Comparison of ENCODE assay signal across 19 mouse cellular contexts in genomic region chr3:131171292-131171960, GRCm38 (mm10).
DNase-seq lines count a peak whose midpoint lies in the region; ATAC-seq lines count a peak whose summit lies in the region.
"Had no signal": no experiment of that assay in that cellular context is flagged by ENCODE, and none has a peak within 500 bp of the region (broad histone marks: within the 10 kb centered on the region; RNA-seq: fewer than 3 reads in every experiment).

No protein-coding gene starts in this region.

- ATAC-seq in forebrain, embryonic 13.5 days: no peak
- ATAC-seq in hindbrain, embryonic 11.5 days (ENCODE audit: low FRiP score): peak; percentile 33; the same call in 1 of the 2 replicates
- no peak for ATAC-seq in hindbrain, embryonic 13.5 days (ENCODE audit: low FRiP score)
- peak; percentile 18; the same call in 1 of the 2 replicates for ATAC-seq in embryonic facial prominence, embryonic 14.5 days (ENCODE audit: low read depth)
- ATAC-seq: liver, postnatal 0 days had no signal

- H3K4me2 ChIP-seq in forebrain, embryonic 13.5 days: no peak overlapping the region
- H3K4me2 ChIP-seq in hindbrain, embryonic 11.5 days (replicated peaks; ENCODE audit: low read depth, low read length): no peak overlapping the region
- H3K4me2 ChIP-seq in hindbrain, embryonic 13.5 days: no peak overlapping the region
- no peak overlapping the region for H3K4me2 ChIP-seq in embryonic facial prominence, embryonic 14.5 days (ENCODE audit: low read depth, low read length)
- H3K4me2 ChIP-seq: midbrain, embryonic 12.5 days; neural tube, embryonic 12.5 days had no signal

- WGBS in forebrain, embryonic 10.5 days: 49% methylated on average over 11 of the region's 11 CpGs
- 50% methylated on average over 10 of the region's 11 CpGs for WGBS in forebrain, embryonic 13.5 days
- 61% methylated on average over 10 of the region's 11 CpGs for WGBS in hindbrain, embryonic 11.5 days
- 49% methylated on average over 11 of the region's 11 CpGs for WGBS in hindbrain, embryonic 13.5 days
- WGBS in embryonic facial prominence, embryonic 14.5 days: 52% methylated on average over 11 of the region's 11 CpGs

- peaks cover 37% of the 10 kb centered on the region for H3K4me1 ChIP-seq in forebrain, embryonic 10.5 days
- 0 out of 2 replicates have a peak, but pooled peaks cover 4% of the 10 kb centered on the region for H3K4me1 ChIP-seq in forebrain, embryonic 13.5 days
- no peaks in the 10 kb centered on the region for H3K4me1 ChIP-seq in hindbrain, embryonic 11.5 days (replicated peaks; ENCODE audit: control insufficient read depth, insufficient read depth, low read length)
- H3K4me1 ChIP-seq in hindbrain, embryonic 13.5 days (replicated peaks): 0 out of 2 replicates have a peak, but pooled peaks cover 8% of the 10 kb centered on the region
- no peaks in the 10 kb centered on the region for H3K4me1 ChIP-seq in embryonic facial prominence, embryonic 14.5 days (ENCODE audit: control insufficient read depth, insufficient read depth, low read length)
- H3K4me1 ChIP-seq: neural tube, embryonic 12.5 days had no signal

- DNase-seq in forebrain, embryonic 10.5 days (ENCODE audit: extremely low spot score, low spot score): no peak
- DNase-seq in hindbrain, embryonic 11.5 days (ENCODE audit: low spot score): no peak
- DNase-seq in CD4-positive helper T cell, adult 2 months (ENCODE audit: low read depth, low spot score): peak; percentile 54
- no peak for DNase-seq in embryonic facial prominence, embryonic 14.5 days (ENCODE audit: low spot score)
- no peak for DNase-seq in cerebellum, adult 18-20 months
- no peak for DNase-seq in gastrocnemius, postnatal 4 days (ENCODE audit: low spot score in 2 of 2)
- DNase-seq: adrenal gland, postnatal 14 days; cerebellum, postnatal 25 days; gastrocnemius, postnatal 36 days; heart, postnatal 4 days; kidney, adult 18-20 months; kidney, postnatal 36 days; liver, postnatal 0 days; spleen, adult 18-20 months; thymus, postnatal 25 days had no signal

- H3K9ac ChIP-seq in forebrain, embryonic 13.5 days: no peak overlapping the region
- no peak overlapping the region for H3K9ac ChIP-seq in hindbrain, embryonic 11.5 days (ENCODE audit: low read depth, low read length)
- H3K9ac ChIP-seq in hindbrain, embryonic 13.5 days: no peak overlapping the region
- H3K9ac ChIP-seq in embryonic facial prominence, embryonic 14.5 days (ENCODE audit: low read depth, low read length): no peak overlapping the region
- H3K9ac ChIP-seq: liver, postnatal 0 days; midbrain, embryonic 12.5 days; neural tube, embryonic 12.5 days had no signal

- H3K36me3 ChIP-seq in forebrain, embryonic 10.5 days (replicated peaks): peaks cover 18% of the 10 kb centered on the region; the same call in 1 of the 2 replicates
- no peaks in the 10 kb centered on the region for H3K36me3 ChIP-seq in forebrain, embryonic 13.5 days (ENCODE audit: poor library complexity, severe bottlenecking)
- H3K36me3 ChIP-seq in hindbrain, embryonic 11.5 days (ENCODE audit: control insufficient read depth, insufficient read depth, low read length): no peaks in the 10 kb centered on the region
- H3K36me3 ChIP-seq in hindbrain, embryonic 13.5 days: no peaks in the 10 kb centered on the region
- H3K36me3 ChIP-seq in embryonic facial prominence, embryonic 14.5 days (ENCODE audit: control insufficient read depth, insufficient read depth, low read length): no peaks in the 10 kb centered on the region; the same call in 1 of the 2 replicates
- H3K36me3 ChIP-seq: midbrain, embryonic 12.5 days; neural tube, embryonic 12.5 days had no signal

- H3K4me3 ChIP-seq in forebrain, embryonic 10.5 days: no peak overlapping the region
- no peak overlapping the region for H3K4me3 ChIP-seq in forebrain, embryonic 13.5 days
- no peak overlapping the region for H3K4me3 ChIP-seq in hindbrain, embryonic 11.5 days (ENCODE audit: low read depth, low read length)
- no peak overlapping the region for H3K4me3 ChIP-seq in hindbrain, embryonic 13.5 days
- H3K4me3 ChIP-seq in embryonic facial prominence, embryonic 14.5 days (ENCODE audit: low read depth, low read length): no peak overlapping the region
- H3K4me3 ChIP-seq: midbrain, embryonic 12.5 days; neural tube, embryonic 12.5 days had no signal

- no peaks in the 10 kb centered on the region for H3K9me3 ChIP-seq in forebrain, embryonic 10.5 days
- no peaks in the 10 kb centered on the region for H3K9me3 ChIP-seq in forebrain, embryonic 13.5 days (replicated peaks)
- H3K9me3 ChIP-seq in hindbrain, embryonic 11.5 days (ENCODE audit: control insufficient read depth, low read length): no peaks in the 10 kb centered on the region
- no peaks in the 10 kb centered on the region for H3K9me3 ChIP-seq in hindbrain, embryonic 13.5 days
- H3K9me3 ChIP-seq in embryonic facial prominence, embryonic 14.5 days (ENCODE audit: control insufficient read depth, low read length): no peaks in the 10 kb centered on the region
- H3K9me3 ChIP-seq: midbrain, embryonic 12.5 days; neural tube, embryonic 12.5 days had no signal

- H3K27ac ChIP-seq in forebrain, embryonic 10.5 days: peak overlapping the region; percentile 26
- no peak overlapping the region for H3K27ac ChIP-seq in forebrain, embryonic 13.5 days
- no peak overlapping the region for H3K27ac ChIP-seq in hindbrain, embryonic 11.5 days (ENCODE audit: low read depth, low read length)
- no peak overlapping the region for H3K27ac ChIP-seq in hindbrain, embryonic 13.5 days
- no peak overlapping the region for H3K27ac ChIP-seq in embryonic facial prominence, embryonic 14.5 days (replicated peaks; ENCODE audit: low read depth, low read length)
- H3K27ac ChIP-seq: midbrain, embryonic 12.5 days; neural tube, embryonic 12.5 days had no signal

- no peaks in the 10 kb centered on the region for H3K27me3 ChIP-seq in forebrain, embryonic 10.5 days (ENCODE audit: poor library complexity, severe bottlenecking)
- no peaks in the 10 kb centered on the region for H3K27me3 ChIP-seq in forebrain, embryonic 13.5 days
- H3K27me3 ChIP-seq in hindbrain, embryonic 11.5 days (ENCODE audit: control insufficient read depth, insufficient read depth, low read length): no peaks in the 10 kb centered on the region
- no peaks in the 10 kb centered on the region for H3K27me3 ChIP-seq in hindbrain, embryonic 13.5 days
- H3K27me3 ChIP-seq in embryonic facial prominence, embryonic 14.5 days (replicated peaks; ENCODE audit: control insufficient read depth, insufficient read depth, low read length): no peaks in the 10 kb centered on the region
- H3K27me3 ChIP-seq: midbrain, embryonic 12.5 days; neural tube, embryonic 12.5 days had no signal

Comparison
In these comparisons a context has a peak if more than half of its experiments do, and no peak if none do; other contexts are left out.
1. ATAC-seq: peak in hindbrain, embryonic 11.5 days (single experiment) and embryonic facial prominence, embryonic 14.5 days (single experiment); none in forebrain, embryonic 13.5 days (single experiment) and hindbrain, embryonic 13.5 days (single experiment).